Mouse (Mus musculus) central nervous system, embryonic 11.5 days (tissue): Measurements from ENCODE around the gene Pepd. TPM values are rescaled to one million over a fixed set of nuclear protein-coding genes. Genes with fewer than 3 reads are reported as not detected.

Experiments used
- polyA plus RNA-seq: library from polyadenylated mRNA; depleted of rRNA; stranded (reverse); fragments of >200 nt; gene quantifications from 2 replicates; pipeline ENCODE4 v1.2.3, GENCODE M21; 2012; rRNA removed

The Pepd gene
- 43.9 and 46.5 TPM in 2 replicates for polyA plus RNA-seq

GRCm38 (mm10) chr7:34911919-34912897 is at the start of gene Pepd:
Gene Pepd (plus strand): TSS chr7:34912379.

GRCm38 (mm10) chr7:35056436-35056864 is 144.3 kb downstream of the Pepd start, which contains the start of gene Cebpg:
Gene Cebpg (minus strand): TSS chr7:35056573.

Other genes starting within 250 kb of the Pepd start
- gene Chst8, start 99.7 kb upstream of the Pepd start, polyA plus RNA-seq = 9.5 and 24.1 TPM in 2 replicates
- gene Cebpg, start 144.2 kb downstream of the Pepd start, polyA plus RNA-seq = 34.8 and 35.0 TPM in 2 replicates
- 2.0 and 3.0 TPM in 2 replicates for gene Cebpa, start 206.9 kb downstream of the Pepd start, polyA plus RNA-seq